Mouse (Mus musculus): ENCODE measurements around the gene Shpk. TPM values are rescaled to one million over a fixed set of nuclear protein-coding genes. Genes with fewer than 3 reads are reported as not detected.

The Shpk gene
- total RNA-seq, 2 experiments from 2014 or later, result 2.7 to 2.8 TPM

- DNase-seq (ENCODE audit: low spot score in 2 of 2), result no peak
These were observed 61.2 kb downstream of the Shpk start for GRCm38 (mm10) chr11:73260457-73260856.

- no peak for DNase-seq (ENCODE audit: low spot score in 2 of 2)
These were observed 62.1 kb downstream of the Shpk start for GRCm38 (mm10) chr11:73261385-73261784.

DNA sequence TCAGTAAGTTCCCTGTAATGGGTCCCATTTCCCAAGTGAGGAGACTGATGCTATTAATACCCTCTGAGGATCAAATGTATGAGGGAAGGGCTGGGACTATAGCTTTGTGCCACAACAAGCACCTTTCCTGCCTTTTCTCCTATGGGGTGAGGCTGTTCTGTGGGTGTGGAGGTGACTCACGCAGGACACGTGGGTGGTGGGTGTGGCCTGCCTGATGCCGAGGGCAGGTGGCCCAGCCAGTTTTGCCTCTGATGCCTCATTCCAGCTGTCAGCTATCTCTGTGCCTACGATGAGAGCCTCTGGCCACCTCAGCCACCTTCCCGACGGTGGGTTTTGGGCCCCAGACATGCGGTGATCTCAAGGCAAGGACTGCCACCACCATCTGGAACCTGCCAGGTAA lies 68.0 kb downstream of the Shpk start, which contains the start of gene Trpv3:
Gene Trpv3, plus strand, starts transcription at position 122 of the 400 bp plus-strand sequence.
- no peak for DNase-seq (ENCODE audit: low spot score in 2 of 2)

Other genes with a start within 250 kb of the Shpk start
- gene Atp2a3, start 238.3 kb upstream of the Shpk start, total RNA-seq (2021), result 1 to 10 TPM; 5.8 to 7.6 TPM
- under 1 TPM; 0.78 to 0.96 TPM for gene P2rx1, start 200.4 kb upstream of the Shpk start, total RNA-seq (2021)
- 10 to 100 TPM; 51.5 to 55.1 TPM for gene Camkk1, start 180.5 kb upstream of the Shpk start, total RNA-seq (2021)
- 1 to 10 TPM; 9.5 to 10.0 TPM for gene Ncbp3, start 151.7 kb upstream of the Shpk start, total RNA-seq (2021)
- gene Itgae, start 108.9 kb upstream of the Shpk start, total RNA-seq (2021), result under 1 TPM; 0.11 to 0.32 TPM
- 1 to 10 TPM; 1.2 to 1.7 TPM for gene Haspin, start 61.2 kb upstream of the Shpk start, total RNA-seq (2021)
- gene P2rx5, start 39.0 kb upstream of the Shpk start, total RNA-seq (2021), result 1 to 10 TPM; 1.5 to 1.7 TPM
- gene Emc6, start 22.4 kb upstream of the Shpk start, total RNA-seq (2021), result 10 to 100 TPM; 69.1 to 79.6 TPM
- gene Tax1bp3, start 22.4 kb upstream of the Shpk start, total RNA-seq (2021), result 10 to 100 TPM; 21.5 to 23.9 TPM
- gene Ctns, start 418 bp upstream of the Shpk start, total RNA-seq (2021), result 10 to 100 TPM; 18.3 to 18.6 TPM
- under 1 TPM; 0.09 to 0.25 TPM for gene Trpv1, start 34.8 kb downstream of the Shpk start, total RNA-seq (2021)
- gene Trpv3, start 67.9 kb downstream of the Shpk start, total RNA-seq (2021), result under 1 TPM; 0.32 to 0.42 TPM
- 1 to 10 TPM; 2.5 to 3.7 TPM for gene Aspa, start 130.1 kb downstream of the Shpk start, total RNA-seq (2021)
- gene Gm49340, start 130.3 kb downstream of the Shpk start, total RNA-seq (2021), result not detected
- not detected for gene Spata22, start 130.3 kb downstream of the Shpk start, total RNA-seq (2021)
- gene Olfr20, start 151.3 kb downstream of the Shpk start, total RNA-seq (2021), result not detected
- gene Olfr376, start 171.8 kb downstream of the Shpk start, total RNA-seq (2021), result not detected
- gene Olfr1, start 200.2 kb downstream of the Shpk start, total RNA-seq (2021), result not detected
- gene Olfr378, start 229.0 kb downstream of the Shpk start, total RNA-seq (2021), result not detected